Mouse (Mus musculus) MEL (cell line): ENCODE measurements around the gene Nup214.
"Not testable (repeated sequence)": the region's sequence is repeated elsewhere in the genome, so short reads cannot be mapped to it uniquely, and the experiment has no call there.

Source experiments
- BHLHE40 ChIP-seq: IDR thresholded peaks from 2 replicates; pipeline ENCODE4 v1.6.1; 2012; ENCODE audit warnings: low read depth, mild to moderate bottlenecking, inconsistent platforms, low read length, improper control_type of control experiment, borderline replicate concordance
- CHD1 ChIP-seq: IDR thresholded peaks from 2 replicates; pipeline ENCODE4 v1.6.1; 2012; ENCODE audit warnings: low read depth, mild to moderate bottlenecking, inconsistent platforms, low read length, improper control_type of control experiment
- CTCF ChIP-seq, 3 experiments: IDR thresholded peaks in 2 of 3; conservative IDR thresholded peaks in 1 of 3; 2 replicates each; pipeline ENCODE4 v1.5.1; 2011 to 2012; ENCODE audit warnings: low read length in 3 of 3, low read depth in 2 of 3, mild to moderate bottlenecking in 2 of 3, improper control_type of control experiment in 1 of 3, inconsistent platforms in 1 of 3, mixed read lengths in 1 of 3, moderate library complexity in 1 of 3; ENCODE audit not compliant: control insufficient read depth in 1 of 3, insufficient read depth in 1 of 3, poor library complexity in 1 of 3, severe bottlenecking in 1 of 3
- GABPA ChIP-seq: IDR thresholded peaks from 2 replicates; pipeline ENCODE4 v1.6.1; 2012; ENCODE audit warnings: low read depth, mild to moderate bottlenecking, inconsistent platforms, low read length, improper control_type of control experiment, moderate library complexity
- POLR2A ChIP-seq, 2 experiments: IDR thresholded peaks; 2 replicates each; pipeline ENCODE4 v1.6.1; 2011 to 2012; ENCODE audit warnings: low read length in 2 of 2, mild to moderate bottlenecking in 2 of 2, control low read depth in 1 of 2, improper control_type of control experiment in 1 of 2, low read depth in 1 of 2, moderate library complexity in 1 of 2; ENCODE audit not compliant: control insufficient read depth in 1 of 2, insufficient read depth in 1 of 2, poor library complexity in 1 of 2
- POLR2AphosphoS2 ChIP-seq: IDR thresholded peaks from 2 replicates; pipeline ENCODE4 v1.6.1; 2011; ENCODE audit warnings: low read length, improper control_type of control experiment
- UBTF ChIP-seq: IDR thresholded peaks from 2 replicates; pipeline ENCODE4 v1.6.1; 2012; ENCODE audit warnings: low read depth, mild to moderate bottlenecking, inconsistent platforms, low read length, improper control_type of control experiment, moderate library complexity, borderline replicate concordance; ENCODE audit not compliant: insufficient read depth

DNA sequence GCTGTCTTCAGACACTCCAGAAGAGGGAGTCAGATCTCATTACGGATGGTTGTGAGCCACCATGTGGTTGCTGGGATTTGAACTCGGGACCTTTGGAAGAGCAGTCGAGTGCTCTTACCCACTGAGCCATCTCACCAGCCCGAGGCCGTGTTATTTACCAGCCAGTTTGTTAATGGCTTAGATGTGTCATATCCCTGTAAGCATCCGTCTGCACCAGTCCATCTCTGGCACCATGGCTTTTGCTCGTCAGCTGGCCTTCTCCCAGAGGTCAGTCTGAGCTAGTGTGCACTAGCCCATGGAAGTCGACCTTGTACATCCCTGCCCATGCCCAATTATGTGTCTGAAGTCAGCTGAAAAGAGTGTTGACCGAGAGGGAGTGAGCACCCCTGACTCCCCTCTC, 66.4 kb downstream of the Nup214 start:
- not testable (repeated sequence) for TF ChIP-seq POLR2AphosphoS2; POLR2A (IDR thresholded peaks at IDR 0.05; ENCODE audit: control insufficient read depth in 1 of 2, insufficient read depth in 1 of 2, low read depth in 1 of 2, low read length in 2 of 2, poor library complexity in 1 of 2); CTCF (IDR thresholded peaks at IDR 0.05 in 2 of 3, conservative IDR thresholded peaks at IDR 0.05 in 1 of 3; ENCODE audit: control insufficient read depth in 1 of 3, insufficient read depth in 1 of 3, low read depth in 2 of 3, low read length in 3 of 3, poor library complexity in 1 of 3, severe bottlenecking in 1 of 3); BHLHE40; UBTF; CHD1; GABPA
